Mouse (Mus musculus) urinary bladder, adult 2 months (tissue): ENCODE measurements around the gene Crygn. TPM values are rescaled to one million over a fixed set of nuclear protein-coding genes. Genes with fewer than 3 reads are reported as not detected.

Experiments used
- DNase-seq: peaks from one replicate; pipeline ENCODE4 v3.0.0; 2022; ENCODE audit warnings: low spot score
- polyA plus RNA-seq: library from polyadenylated mRNA; depleted of rRNA; stranded (reverse); fragments of >200 nt; gene quantifications from 2 replicates; pipeline ENCODE4 v1.2.3, GENCODE M21; 2012

Gene Crygn
- polyA plus RNA-seq, 1 experiment = 3.0 TPM

DNA sequence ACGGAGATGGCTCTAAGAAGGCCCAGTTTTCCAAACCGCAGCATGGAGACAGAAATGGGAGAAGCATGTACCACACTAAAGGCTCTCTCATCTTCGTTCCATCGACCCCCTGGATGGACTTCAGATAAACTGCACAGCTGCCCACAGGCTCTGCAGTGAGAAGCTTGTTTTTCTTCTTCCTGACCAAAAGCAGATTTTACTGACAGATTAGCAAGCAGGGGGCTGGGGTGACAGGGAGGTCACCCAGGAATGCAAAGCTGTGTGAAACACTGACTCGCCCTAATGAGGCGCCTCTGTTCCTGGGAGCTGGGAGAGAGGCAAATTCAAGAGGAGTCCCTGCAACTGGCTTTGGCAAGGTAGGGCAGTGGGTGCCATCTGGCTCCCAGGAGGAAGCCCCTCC lies 10.3 kb downstream of the Crygn start:
- no peak for DNase-seq

DNA sequence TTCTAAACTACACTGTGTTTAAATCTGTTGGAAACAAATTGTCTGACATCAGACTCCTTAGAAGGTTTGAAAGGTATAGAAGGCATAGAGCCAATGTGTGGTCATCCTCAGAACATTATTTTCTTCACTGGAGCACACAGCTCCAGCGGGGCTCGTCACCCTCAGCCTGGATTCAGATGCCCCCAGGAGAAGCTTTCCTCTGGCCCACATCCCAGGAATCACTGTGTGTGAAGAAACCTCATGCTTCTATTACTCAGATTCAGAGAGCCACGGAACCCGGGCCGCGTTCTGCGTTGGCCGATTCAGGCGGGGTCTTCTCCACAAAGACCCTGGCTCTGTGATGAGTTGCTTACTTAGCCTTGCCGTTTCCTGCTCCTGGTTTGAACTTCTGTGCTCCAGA lies 13.9 kb downstream of the Crygn start:
- DNase-seq = no peak

GRCm38 (mm10) chr5:24741172-24741885 lies 16.5 kb downstream of the Crygn start:
- DNase-seq = no peak

- DNase-seq = no peak
Measured at GRCm38 (mm10) chr5:24739141-24739753, 18.6 kb downstream of the Crygn start.

- no peak for DNase-seq
Measured at GRCm38 (mm10) chr5:24738517-24738916, 19.3 kb downstream of the Crygn start.

- no peak for DNase-seq
Measured at GRCm38 (mm10) chr5:24737595-24737994, 20.2 kb downstream of the Crygn start.

GRCm38 (mm10) chr5:24733771-24734426 lies 23.9 kb downstream of the Crygn start:
- no peak for DNase-seq

GRCm38 (mm10) chr5:24733134-24733533 lies 24.7 kb downstream of the Crygn start:
- no peak for DNase-seq

DNA sequence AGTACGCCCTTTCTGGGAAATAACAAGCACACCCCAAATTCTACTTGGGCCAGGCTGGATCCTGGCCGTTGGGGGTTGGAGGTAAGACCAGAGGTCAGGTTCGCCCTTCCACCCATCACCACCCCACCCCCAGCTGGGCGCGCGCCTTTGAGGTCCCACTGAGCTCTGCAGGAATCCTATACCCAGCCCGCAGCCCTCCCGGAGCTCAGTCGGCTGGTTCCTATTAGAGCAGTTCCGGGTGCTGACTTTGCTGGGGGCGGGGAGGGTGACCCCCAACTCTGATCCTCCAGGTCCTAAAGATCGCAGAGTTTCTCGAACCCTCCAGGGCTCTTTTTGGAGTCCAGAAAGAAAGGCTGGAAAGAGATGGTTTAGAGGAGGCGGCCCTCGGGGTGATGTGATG lies 26.8 kb downstream of the Crygn start:
- no peak for DNase-seq

DNA sequence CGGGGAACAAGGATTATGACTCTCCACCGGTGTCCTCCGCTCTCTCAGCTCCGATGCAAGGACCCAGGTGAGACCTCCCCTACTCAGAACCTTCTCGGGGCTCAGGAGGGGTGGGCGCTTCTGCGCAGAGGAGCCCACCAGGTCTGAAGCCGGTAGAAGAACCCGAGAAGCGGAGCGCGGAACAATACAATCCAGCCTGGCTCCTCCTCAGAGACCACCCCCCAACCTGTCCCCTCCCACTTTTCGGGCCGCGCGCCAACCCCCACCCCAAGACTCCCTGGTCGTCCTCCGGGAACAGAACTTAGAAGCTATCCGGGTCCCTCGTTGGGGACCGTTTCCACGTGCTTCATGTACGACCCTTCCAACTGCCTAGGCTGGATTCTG lies 27.3 kb downstream of the Crygn start, which contains the start of gene Wdr86:
Gene Wdr86, minus strand, starts transcription at position 240 of the 384 bp plus-strand sequence.
- no peak for DNase-seq

DNA sequence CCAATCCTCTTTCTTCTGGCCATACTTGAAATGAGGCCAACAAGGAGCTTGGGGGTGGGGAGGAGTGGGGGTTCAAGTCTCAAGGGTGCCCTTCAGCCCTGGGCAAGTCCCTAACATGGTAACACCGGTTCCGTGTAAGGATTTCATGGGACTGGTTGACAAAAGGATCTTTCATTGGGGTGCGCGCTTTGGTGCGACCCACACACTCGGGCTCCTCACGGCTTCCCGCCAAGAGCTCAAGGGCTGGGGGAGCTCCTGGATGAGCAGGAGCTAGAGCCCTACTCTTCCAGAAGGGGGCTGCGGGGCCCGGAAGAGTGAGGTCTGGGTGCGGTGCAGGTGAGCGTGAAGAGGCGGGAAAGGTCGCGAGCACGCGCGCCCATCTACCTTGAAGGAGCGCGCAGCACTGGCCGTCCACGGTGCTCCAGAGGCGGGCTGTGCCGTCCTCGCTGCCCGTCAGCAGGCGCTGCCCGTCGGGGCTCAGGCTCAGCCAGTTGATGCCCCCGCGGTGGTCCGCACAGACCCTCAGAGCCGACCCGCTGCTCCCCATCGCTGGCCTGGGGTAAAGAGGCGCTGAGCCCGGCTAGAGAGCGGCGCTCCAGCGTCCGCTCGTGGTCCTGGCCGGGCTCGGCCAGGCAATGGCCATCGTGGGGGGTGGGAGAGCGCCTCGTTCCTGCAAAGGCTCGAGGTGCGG lies 27.9 kb downstream of the Crygn start:
- DNase-seq = no peak

DNA sequence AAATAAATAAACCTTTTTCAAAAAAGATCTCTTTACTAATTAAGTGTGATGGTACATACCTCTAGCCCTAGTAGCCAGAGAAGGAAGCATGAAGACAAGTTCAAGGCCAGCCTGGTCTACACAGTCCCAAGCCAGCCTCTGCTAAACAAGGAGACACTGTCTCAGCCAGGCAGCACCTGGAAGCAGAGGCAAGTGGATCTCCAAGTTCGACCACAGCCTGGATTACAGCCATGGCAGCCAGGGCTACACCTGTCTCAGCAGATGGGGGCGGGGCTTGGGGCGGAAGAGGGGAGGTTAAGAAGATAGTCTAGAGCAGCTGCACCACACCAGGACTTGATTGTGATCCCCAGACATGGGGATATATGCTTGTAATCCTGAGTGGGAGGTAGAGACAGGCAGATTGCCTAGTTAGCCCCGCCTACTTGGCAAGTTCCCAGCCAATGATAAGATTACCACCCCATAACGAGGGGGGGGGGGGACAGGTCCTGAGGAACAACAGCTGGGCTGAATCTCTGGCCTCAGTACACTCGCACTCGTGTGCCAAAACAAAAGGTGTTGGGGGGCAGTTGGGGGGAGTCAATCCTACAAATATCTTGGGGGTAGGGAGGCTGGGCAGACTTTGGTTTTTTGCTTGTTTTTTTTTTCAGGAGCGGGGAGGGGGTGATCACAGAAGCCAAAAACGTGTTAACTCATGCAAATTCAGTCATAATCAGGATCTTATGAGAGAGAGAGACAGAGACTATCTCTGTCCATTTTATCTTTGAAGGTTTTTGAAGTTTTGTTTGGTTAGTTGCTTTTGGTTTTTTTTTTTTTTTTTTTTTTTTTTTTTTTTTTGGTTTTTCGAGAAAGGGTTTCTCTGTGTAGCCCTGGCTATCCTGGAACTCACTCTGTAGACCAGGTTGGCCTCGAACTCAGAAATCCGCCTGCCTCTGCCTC lies 30.6 kb downstream of the Crygn start:
- DNase-seq = no peak

- DNase-seq = no peak
Measured at GRCm38 (mm10) chr5:24725897-24726296, 31.9 kb downstream of the Crygn start.

DNA sequence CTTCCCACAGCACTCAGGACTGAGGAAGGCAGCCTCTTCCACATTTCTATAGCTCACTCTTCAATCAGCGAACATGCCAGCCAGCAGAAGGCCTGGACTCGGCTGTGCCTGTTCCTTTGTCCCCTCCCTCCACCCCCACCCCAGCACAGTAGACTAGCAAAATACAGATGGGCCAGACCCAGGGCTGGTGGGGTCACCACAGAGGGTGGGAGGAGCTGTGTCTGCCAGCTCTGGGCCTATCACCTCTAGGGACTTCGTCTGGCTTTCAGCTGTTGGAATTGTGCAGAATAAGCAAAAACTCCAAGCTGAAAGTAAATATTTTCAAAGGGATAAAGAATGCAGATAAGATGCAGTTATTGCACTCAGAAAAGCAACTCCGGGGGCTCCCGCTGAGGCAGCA lies 33.0 kb downstream of the Crygn start:
- DNase-seq = no peak

GRCm38 (mm10) chr5:24724270-24724634 lies 33.6 kb downstream of the Crygn start:
- DNase-seq = no peak

GRCm38 (mm10) chr5:24723527-24724269 lies 34.1 kb downstream of the Crygn start:
- no peak for DNase-seq

- no peak for DNase-seq
Measured at GRCm38 (mm10) chr5:24719852-24720251, 38.0 kb downstream of the Crygn start.

GRCm38 (mm10) chr5:24718076-24718475 lies 39.7 kb downstream of the Crygn start:
- no peak for DNase-seq

DNA sequence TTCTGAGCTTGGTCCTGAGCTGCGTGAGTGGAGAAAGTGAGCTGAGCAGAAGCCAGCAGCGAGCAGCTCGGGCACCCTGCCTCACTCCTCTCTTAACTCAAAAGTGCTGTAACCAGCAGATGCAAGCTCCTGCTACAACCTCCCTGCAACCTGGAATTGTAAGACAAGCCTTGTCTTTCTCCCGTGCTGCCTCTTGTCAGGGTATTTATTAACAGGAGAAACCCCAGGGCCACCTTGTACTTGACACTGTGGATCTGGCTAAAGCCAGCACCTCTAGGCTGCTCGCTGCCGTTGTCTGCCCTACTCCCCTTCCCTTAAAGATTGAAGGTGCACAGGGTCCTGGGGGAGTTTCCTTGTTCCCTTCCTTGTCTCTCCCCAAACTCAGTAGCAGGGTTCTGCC lies 43.8 kb downstream of the Crygn start:
- DNase-seq = no peak

- no peak for DNase-seq
Measured at GRCm38 (mm10) chr5:24713199-24713598, 44.6 kb downstream of the Crygn start.

DNA sequence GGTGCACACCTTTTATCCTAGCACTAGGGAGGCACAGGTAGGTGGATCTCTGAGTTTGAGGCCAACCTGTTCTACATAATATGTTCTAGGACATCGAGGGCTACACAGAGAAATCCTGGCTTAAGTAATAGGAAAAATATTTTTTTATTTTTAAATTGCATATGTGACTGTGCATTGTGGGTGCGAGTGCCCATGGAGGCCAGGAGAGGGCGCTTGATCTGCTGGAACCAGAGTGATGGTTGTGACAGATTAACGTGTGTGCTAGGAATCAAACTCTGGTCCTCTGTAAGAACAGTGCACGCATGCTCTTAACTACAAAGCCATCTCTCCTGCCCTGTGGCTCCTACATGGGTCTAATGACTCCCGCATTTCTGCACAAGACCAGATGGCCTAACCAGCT lies 46.2 kb downstream of the Crygn start:
- DNase-seq = no peak
